Mouse (Mus musculus): ENCODE data around the gene Amfr.

- TF ChIP-seq TCF12 (IDR thresholded peaks at IDR 0.05; ENCODE audit: low read depth, low read length) = no peak
- no peak for TF ChIP-seq CTCF (IDR thresholded peaks at IDR 0.05 in 2 of 3, conservative IDR thresholded peaks at IDR 0.05 in 1 of 3; ENCODE audit: control insufficient read depth in 1 of 3, insufficient read depth in 1 of 3, low read depth in 2 of 3, low read length in 3 of 3, poor library complexity in 1 of 3, severe bottlenecking in 1 of 3)
- no peak for TF ChIP-seq USF2 (IDR thresholded peaks at IDR 0.05; ENCODE audit: borderline replicate concordance in 1 of 2, insufficient read depth in 1 of 2, low read depth in 1 of 2, low read length in 2 of 2)
- no peak for TF ChIP-seq POLR2A (IDR thresholded peaks at IDR 0.05; ENCODE audit: control insufficient read depth in 1 of 2, insufficient read depth in 1 of 2, low read depth in 1 of 2, low read length in 2 of 2, poor library complexity in 1 of 2)
- TF ChIP-seq GABPA (IDR thresholded peaks at IDR 0.05; ENCODE audit: low read depth, low read length) = no peak
- TF ChIP-seq MAZ (IDR thresholded peaks at IDR 0.05; ENCODE audit: low read depth, low read length) = no peak
- TF ChIP-seq KAT2A (conservative IDR thresholded peaks at IDR 0.05; ENCODE audit: low read depth, low read length) = no peak
- no peak for TF ChIP-seq NRF1 (IDR thresholded peaks at IDR 0.05; ENCODE audit: insufficient read depth, low read depth, low read length, poor library complexity, severe bottlenecking)
- TF ChIP-seq CHD1 (IDR thresholded peaks at IDR 0.05; ENCODE audit: low read depth, low read length) = no peak
- no peak for TF ChIP-seq E2F4 (IDR thresholded peaks at IDR 0.05; ENCODE audit: borderline replicate concordance, low read depth, low read length)
- TF ChIP-seq SIN3A (IDR thresholded peaks at IDR 0.05; ENCODE audit: low read length) = no peak
These were observed 38.7 kb downstream of the Amfr start for GRCm38 (mm10) chr8:93973831-93974375.

Data from MEL (cell line).